Mouse (Mus musculus) erythroblast, embryonic 14.5 days (primary cell): ENCODE data around the gene Ghrhr.

Experiments used
- GATA1 ChIP-seq: IDR thresholded peaks from 2 replicates; pipeline ENCODE4 v1.6.1; 2012; ENCODE audit warnings: low read length, inconsistent platforms, mixed read lengths
- TAL1 ChIP-seq: IDR thresholded peaks from 3 replicates; pipeline ENCODE4 v1.6.1; 2012; ENCODE audit warnings: low read length, inconsistent platforms, mixed read lengths

GRCm38 (mm10) chr6:55437919-55438318, 61.8 kb downstream of the Ghrhr start:
- TF ChIP-seq GATA1 = no peak
- no peak for TF ChIP-seq TAL1
